Mouse (Mus musculus) layer of hippocampus, adult 8-10 months (tissue): ENCODE data around the gene Pagr1b. TPM values are rescaled to one million over a fixed set of nuclear protein-coding genes. Genes with fewer than 3 reads are reported as not detected.

Experiments used
- DNase-seq, 2 experiments: peaks; one replicate each; pipeline ENCODE4 v3.0.0; 2022; ENCODE audit warnings: low spot score in 2 of 2
- total RNA-seq, 4 experiments: library from RNA; stranded (reverse); gene quantifications; 2 replicates each; pipeline ENCODE4 v1.2.4; 2022

The Pagr1b gene
- total RNA-seq, 4 experiments from 2014 or later, result not detected

- DNase-seq, result no peak
Measured at GRCm38 (mm10) chr7:127020031-127020430, 3.7 kb upstream of the Pagr1b start.

GRCm38 (mm10) chr7:127019306-127019960, 3.1 kb upstream of the Pagr1b start:
- DNase-seq, result no peak

- no peak for DNase-seq
Measured at GRCm38 (mm10) chr7:127018416-127019305, 2.4 kb upstream of the Pagr1b start.

GRCm38 (mm10) chr7:127017950-127018345, 1.7 kb upstream of the Pagr1b start:
- no peak for DNase-seq

- DNase-seq, result peak; percentile 96 to 99
Measured at GRCm38 (mm10) chr7:127016971-127017949, 976 bp upstream of the Pagr1b start, which contains the start of gene Pagr1a. TSS of gene Pagr1a (minus strand) at chr7:127017352.

- DNase-seq, result no peak
Measured at GRCm38 (mm10) chr7:127016486-127016938, 228 bp upstream of the Pagr1b start.

GRCm38 (mm10) chr7:127016081-127016480, 203 bp downstream of the Pagr1b start:
- no peak for DNase-seq

- no peak for DNase-seq
Measured at GRCm38 (mm10) chr7:127014993-127015392, 1.3 kb downstream of the Pagr1b start.

GRCm38 (mm10) chr7:127014320-127014719, 2.0 kb downstream of the Pagr1b start, which contains the start of gene Mvp:
TSS of gene Mvp (minus strand) at chr7:127014621.
- DNase-seq, result no peak

GRCm38 (mm10) chr7:127013385-127013784, 2.9 kb downstream of the Pagr1b start:
- no peak for DNase-seq

- DNase-seq, result no peak
Measured at GRCm38 (mm10) chr7:127012845-127013244, 3.4 kb downstream of the Pagr1b start.

- no peak for DNase-seq
Measured at GRCm38 (mm10) chr7:127012374-127012773, 3.9 kb downstream of the Pagr1b start.

GRCm38 (mm10) chr7:127011717-127012116, 4.6 kb downstream of the Pagr1b start:
- DNase-seq, result no peak

GRCm38 (mm10) chr7:127011051-127011450, 5.2 kb downstream of the Pagr1b start:
- no peak for DNase-seq

- peak in 1 of 2 experiments; percentile 10 for DNase-seq
Measured at GRCm38 (mm10) chr7:127009307-127010085, 6.8 kb downstream of the Pagr1b start.

- DNase-seq, result peak; percentile 88 to 89
Measured at GRCm38 (mm10) chr7:127008239-127009019, 7.9 kb downstream of the Pagr1b start.

- peak in 1 of 2 experiments; percentile 4 for DNase-seq
Measured at GRCm38 (mm10) chr7:127007313-127008024, 8.8 kb downstream of the Pagr1b start.

- no peak for DNase-seq
Measured at GRCm38 (mm10) chr7:127004122-127004875, 12.0 kb downstream of the Pagr1b start.
